Comparison of ENCODE assay signal across 8 mouse cellular contexts in the genomic region with DNA sequence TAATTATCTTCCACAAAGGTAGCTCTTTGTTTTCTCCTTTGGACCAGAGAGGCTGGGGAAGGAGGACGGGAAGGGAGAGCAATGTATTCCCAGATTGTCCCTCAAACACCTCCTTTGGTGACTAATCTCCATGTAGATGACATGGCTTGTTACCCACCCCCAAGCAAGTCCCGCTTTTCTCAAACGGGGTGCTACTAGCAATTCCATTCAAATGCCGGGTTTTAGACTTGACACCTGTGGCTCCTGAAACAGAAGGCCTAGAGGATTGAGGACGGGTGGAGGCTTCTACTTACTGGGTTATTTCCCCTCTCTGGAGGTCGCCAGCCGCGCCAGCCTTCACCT. TPM values are rescaled to one million over a fixed set of nuclear protein-coding genes. Genes with fewer than 3 reads are reported as not detected.
A peak's percentile ranks its signal among the peaks of the same experiment; 100 is the strongest.
DNase-seq lines count a peak whose midpoint lies in the region; ATAC-seq and TF ChIP-seq lines count a peak whose summit lies in the region.

No protein-coding gene starts in this region.

- ATAC-seq in intestine, embryonic 15.5 days = no peak
- ATAC-seq in neural tube, embryonic 15.5 days (ENCODE audit: low FRiP score) = no peak

- no peak for DNase-seq in lung, adult 2 months
- no peak for DNase-seq in lung, postnatal 10 days
- DNase-seq in urinary bladder, postnatal 36 days (ENCODE audit: low spot score in 2 of 2) = no peak
- DNase-seq in layer of hippocampus, postnatal 10 days (ENCODE audit: low spot score in 2 of 2) = no peak
- DNase-seq in layer of hippocampus, adult 11-12 months (ENCODE audit: low spot score) = no peak

- no peaks in the 10 kb centered on the region for H3K36me3 ChIP-seq in intestine, embryonic 15.5 days
- no peaks in the 10 kb centered on the region for H3K36me3 ChIP-seq in neural tube, embryonic 15.5 days

- peak overlapping the region; percentile 77 for H3K4me2 ChIP-seq in intestine, embryonic 15.5 days (replicated peaks)
- peak overlapping the region; percentile 77 for H3K4me2 ChIP-seq in neural tube, embryonic 15.5 days

- no peaks in the 10 kb centered on the region for H3K9me3 ChIP-seq in intestine, embryonic 15.5 days
- no peaks in the 10 kb centered on the region for H3K9me3 ChIP-seq in neural tube, embryonic 15.5 days (replicated peaks)

- no peaks in the 10 kb centered on the region; the same call in 1 of the 2 replicates for H3K4me1 ChIP-seq in lung, adult 2 months (ENCODE audit: control insufficient read depth, insufficient read depth, low read length)
- peaks cover 7% of the 10 kb centered on the region for H3K4me1 ChIP-seq in cortical plate, adult 2 months (ENCODE audit: control insufficient read depth, insufficient read depth, low read length)
- peaks cover 14% of the 10 kb centered on the region for H3K4me1 ChIP-seq in intestine, embryonic 15.5 days (replicated peaks)
- H3K4me1 ChIP-seq in neural tube, embryonic 15.5 days = peaks cover 48% of the 10 kb centered on the region

- peak overlapping the region; percentile 95 for H3K9ac ChIP-seq in intestine, embryonic 15.5 days
- peak overlapping the region; percentile 91 for H3K9ac ChIP-seq in neural tube, embryonic 15.5 days (replicated peaks)

- no peaks in the 10 kb centered on the region for H3K27me3 ChIP-seq in intestine, embryonic 15.5 days (replicated peaks)
- H3K27me3 ChIP-seq in neural tube, embryonic 15.5 days (replicated peaks) = no peaks in the 10 kb centered on the region

- peak overlapping the region; percentile 10; the same call in 1 of the 2 replicates for H3K27ac ChIP-seq in cortical plate, adult 2 months (ENCODE audit: insufficient read depth, low read length)
- H3K27ac ChIP-seq in intestine, embryonic 15.5 days = peak overlapping the region; percentile 90
- peak overlapping the region; percentile 97 for H3K27ac ChIP-seq in neural tube, embryonic 15.5 days (replicated peaks)

- WGBS in lung, adult 2 months = 7% methylated on average over 8 of the region's 8 CpGs
- 5% methylated on average over 8 of the region's 8 CpGs for WGBS in intestine, embryonic 15.5 days
- WGBS in neural tube, embryonic 15.5 days = under 1% methylated on average over 8 of the region's 8 CpGs

- no peak for TF ChIP-seq CTCF in lung, adult 2 months (IDR thresholded peaks at IDR 0.05; ENCODE audit: insufficient read depth, low read length)
- no peak for TF ChIP-seq CTCF in cortical plate, adult 2 months (IDR thresholded peaks at IDR 0.05; ENCODE audit: extremely low read depth, insufficient read depth, low read length)

- H3K4me3 ChIP-seq in lung, adult 2 months (replicated peaks; ENCODE audit: extremely low read depth, low read depth, low read length) = peak overlapping the region; percentile 91
- peak overlapping the region; percentile 68 for H3K4me3 ChIP-seq in cortical plate, adult 2 months (ENCODE audit: insufficient read depth, low read length)
- H3K4me3 ChIP-seq in intestine, embryonic 15.5 days (replicated peaks) = peak overlapping the region; percentile 88
- peak overlapping the region; percentile 89 for H3K4me3 ChIP-seq in neural tube, embryonic 15.5 days (replicated peaks)

- no peak for TF ChIP-seq POLR2A in lung, adult 2 months (IDR thresholded peaks at IDR 0.05; ENCODE audit: borderline replicate concordance, extremely low read depth, low read depth, low read length)
- TF ChIP-seq POLR2A in cortical plate, adult 2 months (IDR thresholded peaks at IDR 0.05; ENCODE audit: extremely low read depth, insufficient read depth, low read length) = no peak

RNA-seq across cellular contexts. Expression of a gene that starts 0.9 kb away (rescaled TPM):
- polyA plus RNA-seq in lung, adult 2 months (2012; rRNA removed) = 19.0 and 19.3 TPM in 2 replicates
- polyA plus RNA-seq in cortical plate, adult 2 months (2012; rRNA removed) = 22.6 and 22.8 TPM in 2 replicates
- polyA plus RNA-seq in intestine, embryonic 15.5 days (2015; fragmentation: Nextera tagmentation; extraction: Ambion mirVana) = 20.4 and 20.5 TPM in 2 replicates
- 25.3 and 30.9 TPM in 2 replicates for polyA plus RNA-seq in neural tube, embryonic 15.5 days (2015; fragmentation: Nextera tagmentation; extraction: Ambion mirVana)
- total RNA-seq in layer of hippocampus, postnatal 10 days (2021) = 10 to 100 TPM; 39.0 to 45.6 TPM

RNA-seq across cellular contexts. Expression of a gene that starts 35.5 kb away (rescaled TPM):
- polyA plus RNA-seq in lung, adult 2 months (2012; rRNA removed) = 26.2 and 36.7 TPM in 2 replicates
- polyA plus RNA-seq in cortical plate, adult 2 months (2012; rRNA removed) = 26.7 and 32.9 TPM in 2 replicates
- polyA plus RNA-seq in intestine, embryonic 15.5 days (2015; fragmentation: Nextera tagmentation; extraction: Ambion mirVana) = 5.2 and 5.3 TPM in 2 replicates
- 12.8 and 16.0 TPM in 2 replicates for polyA plus RNA-seq in neural tube, embryonic 15.5 days (2015; fragmentation: Nextera tagmentation; extraction: Ambion mirVana)
- total RNA-seq in layer of hippocampus, postnatal 10 days (2021) = 10 to 100 TPM; 70.8 to 72.1 TPM

RNA-seq across cellular contexts. Expression of a gene that starts 40.2 kb away (rescaled TPM):
- polyA plus RNA-seq in lung, adult 2 months (2012; rRNA removed) = 68.6 and 94.1 TPM in 2 replicates
- polyA plus RNA-seq in cortical plate, adult 2 months (2012; rRNA removed) = 102 and 103 TPM in 2 replicates
- polyA plus RNA-seq in intestine, embryonic 15.5 days (2015; fragmentation: Nextera tagmentation; extraction: Ambion mirVana) = 44.9 and 45.8 TPM in 2 replicates
- 47.4 and 51.9 TPM in 2 replicates for polyA plus RNA-seq in neural tube, embryonic 15.5 days (2015; fragmentation: Nextera tagmentation; extraction: Ambion mirVana)
- total RNA-seq in layer of hippocampus, postnatal 10 days (2021) = 100 to 1,000 TPM; 102 to 110 TPM

Comparison
In these comparisons a context has a peak if more than half of its experiments do, and no peak if none do; other contexts are left out.
1. H3K27ac ChIP-seq: peak in every context shown above with its lines; median percentile 97 in neural tube, embryonic 15.5 days; 90 in intestine, embryonic 15.5 days; 10 in cortical plate, adult 2 months.